Mouse (Mus musculus): ENCODE data around the gene Pxn.
"Not testable (repeated sequence)": the region's sequence is repeated elsewhere in the genome, so short reads cannot be mapped to it uniquely, and the experiment has no call there.

Pxn gene

DNA sequence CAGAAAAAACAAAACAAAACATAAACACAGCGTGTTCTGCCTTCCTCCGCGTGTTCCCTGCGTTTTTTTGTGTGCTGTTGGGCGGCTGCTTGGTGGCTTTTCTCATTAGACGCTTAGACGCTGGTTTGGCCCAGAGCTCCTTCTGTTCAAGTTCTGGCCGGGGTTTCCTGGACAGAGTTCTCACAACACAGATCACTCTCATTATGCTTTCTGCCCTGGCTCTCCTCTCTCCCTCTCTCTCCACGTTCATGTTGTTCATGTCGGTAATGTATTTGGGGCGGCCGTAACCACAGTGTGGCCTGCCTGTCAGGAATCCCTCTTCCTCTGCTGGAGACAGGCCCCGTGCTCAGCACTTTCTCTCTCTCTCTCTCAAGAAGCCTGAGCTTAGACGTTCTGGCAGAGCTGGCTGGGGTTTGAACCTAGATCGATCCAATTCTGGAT, 2.9 kb downstream of the Pxn start:
- no peak for DNase-seq (ENCODE audit: low spot score in 2 of 2)

DNA sequence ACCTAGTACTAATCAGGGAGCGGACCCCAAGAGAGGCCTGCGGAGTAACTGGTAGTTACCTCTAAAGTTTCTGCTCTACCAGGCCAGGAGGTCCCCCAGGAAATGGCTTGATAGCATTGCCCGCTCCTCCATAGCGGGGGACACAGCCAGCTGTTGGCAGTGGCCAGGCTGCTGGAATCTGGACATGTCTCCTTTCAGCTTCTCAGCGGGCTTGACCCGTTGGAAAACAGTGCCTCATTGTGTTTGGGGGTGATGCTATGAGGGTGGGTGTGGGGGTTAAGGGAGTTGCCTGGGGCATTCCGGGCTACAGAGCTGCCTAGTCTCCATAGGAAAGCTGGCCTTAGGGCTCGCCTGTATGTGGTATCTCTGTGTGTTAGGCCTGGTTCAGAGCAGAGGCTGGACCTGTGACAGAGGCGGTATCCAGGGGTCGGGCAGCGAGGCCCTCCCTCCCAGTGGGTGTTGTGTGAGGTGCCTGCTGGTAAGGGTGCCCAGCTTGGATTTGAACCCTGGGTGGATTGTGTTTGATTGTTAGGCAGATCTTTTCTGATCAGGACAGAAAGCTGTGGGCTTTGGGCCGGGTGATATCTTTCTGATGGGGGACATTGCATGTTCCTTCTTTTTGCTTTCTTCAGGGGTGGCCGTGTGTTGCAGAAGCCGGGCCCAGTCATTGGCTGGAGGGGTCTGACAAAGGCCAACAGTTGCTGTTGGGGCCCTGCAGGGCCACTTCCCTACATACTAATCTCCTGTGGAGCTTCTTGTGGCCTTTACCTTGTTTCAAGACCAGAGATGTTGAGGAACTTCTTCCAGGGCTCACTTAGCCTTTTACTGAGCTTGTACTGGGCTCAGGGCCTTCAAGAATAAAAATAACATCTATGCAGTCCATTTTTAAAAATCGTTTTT, 3.6 kb downstream of the Pxn start:
- DNase-seq (ENCODE audit: low spot score in 2 of 2) = no peak

DNA sequence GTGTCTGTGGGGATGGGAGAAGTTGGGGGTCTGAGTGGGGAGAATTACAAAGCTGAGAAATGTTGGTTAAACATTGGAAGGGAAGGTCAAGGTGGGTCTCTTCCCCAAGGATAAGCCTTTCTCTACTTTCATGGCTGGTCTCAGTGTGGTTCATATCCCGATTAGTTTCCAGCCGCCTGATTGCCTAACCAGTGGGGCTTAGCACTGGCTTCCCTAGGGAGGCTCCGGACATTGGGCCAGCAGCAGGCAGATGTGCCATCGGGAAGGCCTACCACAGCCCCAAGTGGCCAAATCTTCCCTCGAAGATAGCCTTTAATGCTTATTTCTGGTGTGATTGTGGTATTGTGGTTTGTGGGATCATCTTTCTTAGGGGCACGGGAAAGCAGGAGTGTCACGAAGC, 5.9 kb downstream of the Pxn start:
- DNase-seq (ENCODE audit: low spot score in 2 of 2) = no peak

DNA sequence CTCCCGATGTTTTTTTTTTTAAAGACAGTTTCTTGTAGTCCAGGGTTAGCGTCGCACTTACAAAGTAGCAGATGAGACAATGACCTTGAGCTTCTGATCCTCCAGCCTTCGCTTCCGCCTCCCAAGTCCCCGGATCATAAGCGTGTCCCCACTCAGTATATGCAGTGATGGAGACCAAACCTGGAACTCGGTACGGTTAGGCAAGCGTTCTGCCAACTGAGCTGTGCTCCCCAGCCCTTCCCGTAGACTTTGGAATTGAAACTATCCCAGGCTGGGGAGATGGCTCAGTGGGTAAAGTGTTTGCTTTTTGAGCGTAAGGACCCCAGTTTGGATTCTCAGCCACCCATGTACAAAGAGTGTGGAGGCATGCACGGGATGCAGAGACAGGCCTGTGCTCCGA, 6.8 kb downstream of the Pxn start:
- no peak for DNase-seq (ENCODE audit: low spot score in 2 of 2)

DNA sequence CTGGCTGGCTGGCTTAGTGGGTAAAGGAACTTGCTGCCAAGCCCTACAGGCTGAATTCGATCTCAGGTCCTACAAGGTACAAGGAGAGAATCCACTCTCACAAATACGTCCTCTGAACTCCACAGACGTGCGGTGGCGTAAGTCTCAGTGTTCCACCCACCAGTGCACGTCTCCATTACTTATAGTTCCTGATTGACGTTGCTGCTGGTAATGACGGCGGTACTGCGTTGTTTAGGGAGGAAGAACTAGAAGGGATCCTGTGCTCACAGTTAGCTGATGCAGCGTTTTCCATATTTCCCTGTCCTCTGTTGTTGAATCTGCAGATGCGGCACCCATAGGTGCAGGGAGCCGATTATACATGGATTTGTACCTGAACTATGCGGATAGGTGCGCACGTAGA, 7.2 kb downstream of the Pxn start:
- DNase-seq (ENCODE audit: low spot score in 2 of 2) = no peak

DNA sequence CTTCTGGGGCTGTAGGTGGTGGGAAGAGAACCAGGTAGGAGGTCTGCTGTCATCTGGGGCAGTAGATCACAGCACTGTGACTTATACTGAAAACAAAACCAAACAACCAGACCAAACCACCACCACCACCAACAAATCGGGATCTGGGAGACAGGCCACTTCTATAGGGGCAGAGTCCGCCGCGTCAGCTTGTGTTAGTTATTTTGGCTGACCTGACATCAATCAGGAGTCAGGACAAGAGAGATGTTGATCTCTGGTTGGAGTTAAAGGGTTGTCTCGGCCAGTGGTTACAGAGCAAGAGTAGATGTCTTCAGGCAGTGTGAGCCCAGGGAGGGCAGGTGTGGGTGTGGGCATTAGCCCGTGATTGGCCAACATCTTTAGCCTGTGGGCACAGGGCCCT, 7.9 kb downstream of the Pxn start:
- no peak for DNase-seq (ENCODE audit: low spot score in 2 of 2)

DNA sequence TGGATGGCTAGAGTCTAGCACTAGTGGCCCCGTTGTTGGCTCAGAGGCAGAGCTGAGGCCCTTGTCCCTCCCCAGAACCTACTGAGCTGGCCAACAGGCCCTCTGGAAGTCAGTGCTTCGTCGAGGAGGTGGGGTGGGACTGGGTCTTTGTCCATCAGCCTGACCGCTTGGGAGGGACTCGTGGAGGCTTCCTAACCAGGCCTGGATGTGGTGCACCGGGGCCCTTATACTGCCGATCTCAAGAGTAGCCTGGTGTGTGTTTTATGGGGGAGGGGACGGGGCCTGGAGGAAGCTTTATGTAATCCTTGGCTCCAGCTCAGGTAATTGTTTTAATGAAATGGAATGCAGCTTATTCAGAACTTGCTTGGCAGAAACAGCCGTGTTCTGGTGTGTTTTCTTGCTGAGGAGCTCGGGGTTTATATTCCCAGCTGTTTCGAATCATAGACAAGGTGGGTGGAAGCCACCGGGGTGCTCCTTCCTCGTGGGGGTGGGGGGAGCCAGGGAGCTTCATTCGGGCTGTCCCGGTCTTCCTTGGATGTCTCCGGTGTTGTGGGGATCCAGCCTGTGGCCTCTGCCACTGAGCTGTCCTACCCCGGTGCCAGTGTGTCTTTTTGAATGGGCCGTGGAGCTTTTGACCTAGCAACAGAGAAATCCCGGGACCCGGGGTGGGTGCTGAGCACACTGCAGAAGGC, 8.6 kb downstream of the Pxn start:
- DNase-seq (ENCODE audit: low spot score in 2 of 2) = no peak

DNA sequence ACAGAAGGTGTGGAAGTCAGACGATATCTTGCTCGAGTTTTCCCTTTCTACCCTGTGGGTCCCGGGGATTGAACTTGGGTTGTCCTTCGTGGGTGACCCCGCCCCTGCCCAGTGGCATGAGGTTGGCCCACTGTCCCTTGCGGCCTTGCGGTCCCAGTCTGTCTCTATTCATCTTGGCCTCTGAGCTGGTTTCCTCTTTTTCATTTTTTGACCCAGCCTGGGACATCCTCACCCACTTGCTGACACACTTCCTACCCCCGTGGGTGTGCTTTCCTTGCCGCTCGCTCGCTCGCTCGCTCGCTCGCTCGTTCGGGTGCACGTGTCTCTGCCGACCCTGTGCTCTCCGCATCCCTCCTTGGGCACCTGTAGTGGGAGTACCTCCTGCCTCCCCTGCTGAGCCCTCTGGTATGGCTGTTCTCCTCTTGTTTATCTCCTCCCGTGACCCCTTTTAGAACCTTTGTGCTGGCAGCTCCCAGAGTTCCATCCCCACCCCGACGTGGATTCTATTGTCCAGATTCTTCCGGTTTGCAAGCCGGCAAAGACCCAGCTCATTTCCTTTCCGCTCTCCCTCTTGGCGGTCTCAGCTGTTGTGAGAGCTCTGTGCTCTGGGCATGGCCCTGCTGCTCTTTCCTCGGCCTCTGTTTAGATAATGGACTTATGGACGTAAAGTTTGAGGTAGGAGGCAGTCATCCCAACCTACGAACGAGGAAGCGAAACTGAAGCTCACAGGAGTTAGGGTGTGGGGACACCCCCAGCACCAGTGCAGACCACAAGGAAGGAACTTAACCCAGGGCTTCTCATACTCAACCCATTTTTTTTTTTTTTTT, 9.8 kb downstream of the Pxn start:
- DNase-seq (ENCODE audit: low spot score in 2 of 2) = no peak

DNA sequence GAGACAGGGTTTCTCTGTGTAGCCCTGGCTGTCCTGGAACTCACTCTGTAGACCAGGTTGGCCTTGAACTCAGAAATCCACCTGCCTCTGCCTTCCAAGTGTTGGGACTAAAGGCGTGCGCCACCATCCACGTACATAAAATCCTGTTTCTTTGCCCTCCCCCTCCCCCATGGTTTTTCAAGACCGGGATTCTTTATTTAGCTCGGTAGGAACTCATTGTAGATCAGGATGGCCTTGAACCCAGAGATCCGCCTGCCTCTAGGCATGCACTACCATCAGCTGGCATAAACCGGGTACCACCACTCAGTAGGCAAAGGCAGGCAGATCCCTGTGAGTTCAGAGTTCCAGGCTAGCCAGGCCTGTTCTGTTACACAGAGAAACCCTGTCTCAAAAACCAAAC, 10.4 kb downstream of the Pxn start:
- DNase-seq (ENCODE audit: low spot score in 2 of 2) = no peak

DNA sequence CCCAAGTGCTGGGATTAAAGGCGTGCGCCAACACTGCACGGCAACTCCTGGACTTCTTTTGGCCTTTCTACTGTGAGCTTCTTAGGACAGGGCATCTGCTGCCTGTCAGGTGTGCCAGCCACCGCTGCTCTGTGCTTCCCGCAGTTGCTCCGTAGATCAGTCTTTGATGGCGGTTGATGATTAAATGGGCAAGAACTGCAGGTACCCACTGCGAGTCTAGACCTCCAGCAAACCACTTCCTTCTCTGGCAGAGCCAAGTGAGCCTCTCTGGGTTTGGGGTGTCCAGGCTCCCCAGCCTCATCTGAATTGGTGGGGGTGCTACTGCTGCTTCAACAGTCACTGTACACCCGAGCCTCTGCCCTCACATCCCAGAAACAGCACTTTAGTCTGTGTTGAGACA, 11.0 kb downstream of the Pxn start:
- DNase-seq (ENCODE audit: low spot score in 2 of 2) = no peak

DNA sequence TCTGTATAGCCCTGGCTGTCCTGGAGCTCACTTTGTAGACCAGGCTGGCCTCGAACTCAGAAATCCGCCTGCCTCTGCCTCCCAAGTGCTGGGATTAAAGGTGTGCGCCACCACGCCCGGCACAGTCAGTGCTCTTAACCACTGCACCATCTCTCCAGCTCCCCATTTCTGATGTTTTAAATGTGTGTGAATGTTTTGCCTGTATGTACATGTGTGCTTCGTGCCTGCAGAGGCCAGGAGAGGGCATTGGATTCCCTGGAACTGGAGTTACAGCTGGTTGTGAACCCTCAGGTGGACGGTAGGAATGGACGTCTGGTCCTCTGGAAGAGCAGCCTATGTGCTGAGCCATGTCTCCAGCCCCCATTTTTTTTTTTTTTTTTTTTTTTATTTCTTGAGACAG, 11.7 kb downstream of the Pxn start:
- not testable (repeated sequence) for DNase-seq (ENCODE audit: low spot score in 2 of 2)

DNA sequence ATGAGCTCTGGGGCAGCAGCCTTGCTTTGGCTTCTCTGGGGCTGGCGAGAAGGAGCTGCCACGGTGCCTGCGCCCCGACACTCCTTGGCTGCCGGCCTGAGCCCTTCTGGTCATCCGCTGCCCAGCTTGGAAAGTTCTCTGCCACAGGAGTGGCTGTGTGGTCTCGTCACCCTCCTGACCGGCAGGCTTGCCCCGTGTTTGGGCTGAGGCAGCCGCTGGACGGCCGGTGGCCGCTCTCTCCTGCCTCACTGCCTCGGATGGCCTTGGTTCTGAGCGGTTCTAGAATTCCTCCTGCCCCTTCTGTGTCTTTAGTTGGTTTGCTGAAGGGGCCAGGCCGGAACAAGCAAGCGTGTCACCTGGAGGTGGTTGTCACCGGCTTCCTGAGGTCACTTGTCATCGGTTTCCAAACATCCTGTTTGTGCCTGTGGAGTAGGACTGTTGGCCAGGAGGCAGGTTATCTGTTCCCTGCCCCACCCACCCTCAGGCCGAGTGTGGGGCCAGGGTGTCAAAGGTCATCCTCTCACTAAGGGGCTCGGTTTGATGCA, 13.9 kb downstream of the Pxn start:
- DNase-seq (ENCODE audit: low spot score in 2 of 2) = no peak

DNA sequence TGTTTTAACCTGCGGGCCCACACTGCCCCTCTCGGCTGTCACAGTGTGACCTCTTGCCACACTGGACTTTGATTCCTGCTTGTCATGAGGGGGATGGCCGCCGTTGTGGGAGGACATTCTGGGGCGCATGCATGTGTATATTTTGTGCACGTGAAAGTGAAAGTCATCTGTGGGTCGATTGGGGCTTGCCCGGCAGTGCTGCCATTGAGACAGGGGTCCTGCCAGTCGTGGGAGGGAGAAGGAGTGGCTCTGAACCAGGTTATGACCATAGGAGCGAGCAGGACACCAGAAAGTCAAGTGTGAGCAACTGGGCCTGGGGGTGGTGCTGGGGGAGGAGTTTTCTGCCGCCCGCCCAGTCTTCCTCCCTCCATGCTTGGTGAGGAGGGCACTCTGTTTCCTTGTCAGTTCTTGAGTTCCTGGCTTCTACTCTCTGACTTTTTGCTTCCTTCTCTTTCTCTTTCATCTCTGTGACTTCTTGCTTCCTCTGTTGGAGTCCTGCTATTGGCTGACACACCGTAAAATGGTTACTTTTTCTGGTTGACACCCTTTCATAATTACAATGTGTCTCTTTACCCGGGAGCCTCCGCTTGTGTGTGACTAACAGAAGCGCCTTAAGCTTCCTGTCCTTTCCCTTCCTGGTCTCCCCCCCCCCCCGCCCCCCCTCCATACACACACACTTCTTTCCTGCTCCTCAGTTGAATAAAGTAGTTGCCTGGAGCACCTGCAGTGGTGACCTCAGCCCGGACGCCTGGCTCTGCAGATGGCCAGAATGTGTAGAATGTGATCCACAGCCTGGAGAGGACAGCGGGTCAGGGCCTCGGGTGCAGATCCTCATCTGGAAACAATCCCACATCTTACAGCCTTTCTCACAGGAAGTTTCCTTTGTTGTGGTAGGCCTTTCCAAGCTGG, 15.3 kb downstream of the Pxn start:
- no peak for DNase-seq (ENCODE audit: low spot score in 2 of 2)

DNA sequence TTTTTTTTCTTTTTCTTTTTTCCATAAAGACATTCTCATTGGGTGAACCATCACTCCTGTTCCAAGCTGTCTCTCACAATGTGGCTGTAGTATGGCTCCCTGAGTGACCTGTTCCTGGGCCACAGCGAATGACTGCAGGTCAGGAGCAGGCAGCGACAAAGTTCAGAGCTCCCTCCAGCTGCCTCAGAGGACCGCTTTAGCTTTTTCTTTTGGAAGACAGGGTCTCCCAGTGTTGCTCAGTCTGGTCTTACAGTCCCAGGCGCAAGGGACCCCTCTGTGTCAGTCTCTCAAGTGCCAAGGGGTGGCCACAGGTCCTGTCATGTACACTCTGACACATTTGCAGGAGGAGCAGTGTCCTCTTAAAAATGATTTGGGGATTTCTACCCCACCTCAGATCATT, 16.1 kb downstream of the Pxn start:
- no peak for DNase-seq (ENCODE audit: low spot score in 2 of 2)

DNA sequence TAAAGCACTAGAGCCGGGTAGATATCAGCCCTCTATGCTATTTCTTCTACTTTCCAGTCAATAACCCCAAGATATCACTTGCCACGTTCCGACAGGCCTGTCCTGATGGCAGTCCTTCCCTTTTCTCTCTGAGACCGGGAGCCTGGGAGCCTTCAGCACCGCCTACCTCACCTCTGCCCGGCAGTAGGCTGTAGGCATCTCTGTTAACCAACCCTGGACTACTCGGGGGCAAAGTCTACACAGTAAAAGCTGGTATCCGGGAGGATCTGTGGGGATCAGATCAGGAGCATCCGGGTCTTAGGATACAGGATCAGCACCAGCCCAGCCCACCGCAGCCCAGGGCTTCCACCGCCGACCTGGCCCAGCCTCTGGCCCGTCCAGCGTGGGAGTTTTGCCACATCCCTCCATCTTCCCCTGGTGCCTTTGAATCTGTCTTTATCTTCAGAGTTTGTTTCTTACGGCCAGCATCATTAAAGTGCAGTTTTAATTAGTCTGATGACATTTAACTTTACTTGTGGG, 16.6 kb downstream of the Pxn start:
- no peak for DNase-seq (ENCODE audit: low spot score in 2 of 2)

DNA sequence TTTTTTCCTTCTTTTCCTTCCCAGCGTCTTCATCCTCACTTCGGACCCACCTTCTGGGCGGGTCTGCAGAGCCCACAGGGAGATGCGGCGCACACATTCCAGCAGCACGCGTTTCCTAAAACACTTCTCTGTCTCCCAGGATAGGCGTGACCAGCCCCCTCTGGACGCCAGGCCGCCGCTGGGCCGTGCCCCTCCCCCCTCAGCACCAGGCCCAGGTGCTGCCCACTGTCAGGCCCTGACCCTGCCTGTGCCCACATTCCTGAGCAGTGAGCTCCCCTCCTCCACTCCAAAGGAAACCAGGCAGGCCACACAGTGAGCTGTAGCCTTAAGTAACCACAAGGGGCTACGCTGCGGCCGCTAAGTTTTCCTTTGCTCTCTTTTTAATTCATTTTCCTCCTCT, 17.5 kb downstream of the Pxn start:
- no peak for DNase-seq (ENCODE audit: low spot score in 2 of 2)

DNA sequence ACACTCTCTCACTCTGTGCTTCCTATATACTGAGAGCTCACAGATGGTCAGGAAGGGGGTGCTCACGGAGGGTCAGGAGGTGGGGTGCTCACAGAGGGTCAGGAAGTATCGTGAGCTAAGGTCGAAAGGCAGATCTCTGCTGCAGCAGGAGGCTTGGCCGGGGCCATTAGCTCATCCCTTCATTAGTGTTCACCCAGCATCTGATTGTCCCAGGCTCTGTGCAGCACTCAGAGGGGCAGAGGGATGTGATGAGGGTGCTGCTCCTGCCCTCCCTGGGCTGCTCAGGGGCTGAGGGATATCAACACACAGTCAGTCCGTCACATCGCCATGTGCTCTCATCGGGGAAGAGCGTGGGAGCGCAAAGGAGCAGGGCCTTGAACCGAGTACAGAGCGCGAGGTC, 18.0 kb downstream of the Pxn start:
- no peak for DNase-seq (ENCODE audit: low spot score in 2 of 2)

DNA sequence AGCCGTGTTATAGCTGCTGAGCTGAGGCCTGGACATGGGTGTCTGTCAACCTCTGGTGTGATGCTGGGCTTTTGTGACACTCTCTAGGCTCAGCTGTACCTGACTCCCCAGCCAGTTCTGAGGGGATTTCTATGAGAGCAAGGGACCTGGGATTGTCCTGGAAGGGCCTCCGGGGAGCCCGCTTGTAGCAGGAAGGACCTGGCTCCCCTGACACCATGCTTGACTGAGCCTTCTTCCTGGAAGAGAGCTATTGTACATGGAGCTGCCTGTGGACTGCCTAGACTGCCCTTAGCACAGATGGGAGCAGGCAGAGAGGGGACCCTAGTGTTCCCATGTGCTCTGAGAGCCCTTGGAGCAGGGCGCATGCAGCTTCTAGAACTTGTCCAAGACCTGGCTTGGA, 18.9 kb downstream of the Pxn start:
- no peak for DNase-seq (ENCODE audit: low spot score in 2 of 2)

DNA sequence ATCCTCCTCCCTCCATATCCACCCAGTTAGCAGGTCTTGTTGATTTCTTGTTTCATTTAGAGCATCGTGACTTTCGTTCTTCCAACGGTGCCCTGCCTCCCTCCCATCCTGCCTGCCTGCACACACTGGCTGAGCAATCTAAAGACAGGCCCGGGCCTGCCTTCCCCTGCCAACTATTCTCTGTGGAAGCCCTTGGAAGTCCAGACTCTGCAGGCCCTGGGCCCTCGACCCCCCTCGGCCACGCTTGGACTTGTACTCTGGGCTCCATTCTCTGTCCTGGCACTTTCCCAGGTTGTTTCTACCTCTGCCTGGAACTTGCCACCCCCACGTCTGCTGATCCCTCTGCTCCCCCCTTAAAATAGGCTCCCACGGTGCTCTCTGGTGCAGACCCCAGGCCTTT, 19.5 kb downstream of the Pxn start:
- no peak for DNase-seq (ENCODE audit: low spot score in 2 of 2)

DNA sequence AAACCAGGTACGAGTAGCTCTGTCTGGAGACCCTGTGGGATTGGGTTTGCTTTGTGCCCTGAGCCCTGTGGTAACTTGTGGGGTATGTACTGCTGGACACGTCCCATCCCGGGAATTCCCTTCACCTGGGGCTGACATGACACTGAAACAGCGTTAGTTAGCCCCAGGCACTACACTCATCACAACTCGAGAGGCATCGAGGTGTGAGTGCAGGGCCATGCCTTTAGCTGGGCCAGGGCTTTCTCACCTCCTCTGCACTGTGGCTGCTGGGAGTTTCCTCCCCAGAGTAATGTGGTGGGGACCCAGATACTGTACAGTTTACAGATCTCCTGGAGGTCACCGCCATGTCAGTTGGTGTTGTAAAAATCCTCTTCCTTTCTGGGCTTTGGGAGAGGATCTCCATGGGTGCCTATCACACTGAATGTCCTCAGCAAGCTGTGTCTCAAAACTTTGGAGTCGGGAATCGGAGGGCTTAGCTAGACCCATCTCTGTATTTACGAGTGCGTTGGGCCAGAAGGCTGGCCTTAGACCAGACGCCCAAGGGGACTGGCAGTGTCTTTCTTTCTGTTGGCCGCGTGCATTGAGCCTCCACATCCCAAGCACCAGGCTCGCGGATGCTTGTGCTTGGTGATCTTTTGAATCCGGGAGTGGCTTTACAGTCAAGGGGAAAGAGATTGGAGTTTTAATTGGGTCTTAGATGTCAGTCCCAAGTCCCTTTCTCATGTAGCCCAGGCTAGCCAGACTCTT, 20.2 kb downstream of the Pxn start:
- no peak for DNase-seq (ENCODE audit: low spot score in 2 of 2)
